ENCODE assay signal across 7 mouse cellular contexts in genomic region chrX:11629906-11630305, GRCm38 (mm10).
DNase-seq lines count a peak whose midpoint lies in the region; TF ChIP-seq lines count a peak whose summit lies in the region.

No protein-coding gene starts in this region.

- intact Hi-C loops in left cerebral cortex, adult 2 months (cut with DNase I), result loop anchor here (10.0 kb wide), 2 partner anchors 175 to 445 kb away; no protein-coding TSS in a partner anchor
- intact Hi-C loops in left cerebral cortex, postnatal 36 days (cut with DNase I), result no loop called here

- H3K4me3 ChIP-seq in left cerebral cortex, adult 2 months, result no peak overlapping the region
- H3K4me3 ChIP-seq in small intestine, adult 2 months (ENCODE audit: low read depth, low read length), result no peak overlapping the region

- WGBS in small intestine, adult 2 months, result 14% methylated on average over 1 of the region's 1 CpGs

- no peak overlapping the region for H3K27ac ChIP-seq in left cerebral cortex, adult 2 months
- no peak overlapping the region for H3K27ac ChIP-seq in small intestine, adult 2 months (ENCODE audit: insufficient read depth, low read depth, low read length)

- H3K27me3 ChIP-seq in small intestine, adult 2 months (ENCODE audit: control insufficient read depth, insufficient read depth, low read length), result no peaks in the 10 kb centered on the region

- peak; percentile 38 for TF ChIP-seq CTCF in left cerebral cortex, adult 2 months (IDR thresholded peaks at IDR 0.05)
- peak; percentile 47; the same call in 1 of the 2 replicates for TF ChIP-seq CTCF in small intestine, adult 2 months (IDR thresholded peaks at IDR 0.05; ENCODE audit: extremely low read depth, insufficient read length, insufficient replicate concordance, low read depth, low read length)

- no peak for DNase-seq in left cerebral cortex, adult 2 months (ENCODE audit: extremely low spot score in 1 of 2, low spot score in 2 of 2)
- no peak for DNase-seq in left cerebral cortex, postnatal 36 days (ENCODE audit: low spot score in 2 of 2)
- DNase-seq in MN1 (ENCODE audit: low spot score), result peak; percentile 25
- peak; percentile 16 for DNase-seq in cerebellum, adult 9-11 months
- DNase-seq in kidney, adult 9 months, result peak; percentile 39
- no peak for DNase-seq in frontal cortex, postnatal 36 days (ENCODE audit: low spot score in 2 of 2)

- no peaks in the 10 kb centered on the region for H3K36me3 ChIP-seq in small intestine, adult 2 months (ENCODE audit: control insufficient read depth, insufficient read depth, low read length)

- no peak for TF ChIP-seq POLR2A in small intestine, adult 2 months (IDR thresholded peaks at IDR 0.05; ENCODE audit: low read depth, low read length)

- no peaks in the 10 kb centered on the region for H3K4me1 ChIP-seq in small intestine, adult 2 months (ENCODE audit: control insufficient read depth, insufficient read depth, insufficient read length, low read length)

Comparison
In these comparisons a context has a peak if more than half of its experiments do, and no peak if none do; other contexts are left out.
1. DNase-seq: peak in MN1 (single experiment), cerebellum, adult 9-11 months (single experiment) and kidney, adult 9 months (single experiment); none in left cerebral cortex, adult 2 months (0 of 2), left cerebral cortex, postnatal 36 days (0 of 2) and frontal cortex, postnatal 36 days (0 of 2).